Mouse (Mus musculus) G1E (cell line): ENCODE results near the gene Dram1.

ENCODE experiments used
- CTCF ChIP-seq: IDR thresholded peaks from 2 replicates; pipeline ENCODE4 v1.5.1; 2012; ENCODE audit warnings: low read depth, low read length, inconsistent platforms, mixed read lengths
- GATA1 ChIP-seq: IDR thresholded peaks from 2 replicates; pipeline ENCODE4 v1.6.1; 2012; ENCODE audit warnings: borderline replicate concordance, low read length, inconsistent platforms, mixed read lengths
- POLR2AphosphoS5 ChIP-seq: IDR thresholded peaks from 2 replicates; pipeline ENCODE4 v1.6.1; 2012; ENCODE audit warnings: low read depth, low read length, inconsistent platforms; ENCODE audit not compliant: insufficient replicate concordance
- TAL1 ChIP-seq: conservative IDR thresholded peaks from 2 replicates; pipeline ENCODE4 v1.6.1; 2012; ENCODE audit warnings: low read depth, low read length, inconsistent platforms, mixed read lengths

DNA sequence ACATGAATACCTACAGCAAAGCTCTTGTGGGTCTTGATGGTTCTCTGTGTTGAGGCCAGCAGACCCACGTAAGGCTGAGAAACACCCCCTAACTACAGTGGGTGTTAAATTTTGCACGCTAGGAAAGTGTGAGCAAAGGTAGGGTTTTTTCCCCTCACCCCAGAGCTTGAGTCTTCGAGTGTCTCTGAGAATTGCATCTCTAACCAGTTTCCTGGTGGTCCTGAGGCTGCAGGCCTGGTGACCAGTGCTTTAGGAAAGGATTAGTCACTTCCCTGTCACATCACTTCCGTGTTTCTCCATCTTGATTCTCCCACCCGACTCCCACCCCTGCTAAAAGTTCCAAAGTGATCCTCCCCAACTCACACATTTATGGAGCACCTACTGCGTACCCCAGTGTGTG lies 25.3 kb upstream of the Dram1 start:
- TF ChIP-seq CTCF (no peak), GATA1 (no peak), POLR2AphosphoS5 (no peak), TAL1 (no peak)
